Mouse (Mus musculus) cerebellum, adult (tissue): ENCODE data around the gene Pebp1.

ENCODE experiments used
- ATAC-seq: cut with Nextera tagmentation; 2 replicates; pipeline ENCODE4 v1.9.2; 2017; ENCODE audit warnings: mild to moderate bottlenecking, moderate library complexity, mixed read lengths; ENCODE audit not compliant: insufficient number of reproducible peaks, low FRiP score, low TSS enrichment

Gene Pebp1

GRCm38 (mm10) chr5:117289646-117290045 is 2.2 kb upstream of the Pebp1 start:
- ATAC-seq: no peak

GRCm38 (mm10) chr5:117286286-117286685 is 1.1 kb downstream of the Pebp1 start:
- ATAC-seq: no peak

- no peak for ATAC-seq
These were observed 2.2 kb downstream of the Pebp1 start for GRCm38 (mm10) chr5:117285266-117285665.

- ATAC-seq: no peak
These were observed 2.7 kb downstream of the Pebp1 start for GRCm38 (mm10) chr5:117284682-117285081.

GRCm38 (mm10) chr5:117284029-117284428 is 3.4 kb downstream of the Pebp1 start:
- ATAC-seq: no peak

GRCm38 (mm10) chr5:117282360-117282759 is 5.1 kb downstream of the Pebp1 start:
- no peak for ATAC-seq

GRCm38 (mm10) chr5:117281536-117281935 is 5.9 kb downstream of the Pebp1 start:
- no peak for ATAC-seq

- ATAC-seq: no peak
These were observed 7.8 kb downstream of the Pebp1 start for GRCm38 (mm10) chr5:117279669-117280050.

- no peak for ATAC-seq
These were observed 8.4 kb downstream of the Pebp1 start for GRCm38 (mm10) chr5:117278809-117279668.

GRCm38 (mm10) chr5:117277784-117278183 is 9.6 kb downstream of the Pebp1 start:
- no peak for ATAC-seq

GRCm38 (mm10) chr5:117274817-117275216 is 12.6 kb downstream of the Pebp1 start:
- no peak for ATAC-seq

- no peak for ATAC-seq
These were observed 15.5 kb downstream of the Pebp1 start for GRCm38 (mm10) chr5:117271945-117272344.

- no peak for ATAC-seq
These were observed 18.0 kb downstream of the Pebp1 start for GRCm38 (mm10) chr5:117269395-117269794.

- no peak for ATAC-seq
These were observed 18.7 kb downstream of the Pebp1 start for GRCm38 (mm10) chr5:117268749-117269148.

- ATAC-seq: no peak
These were observed 19.5 kb downstream of the Pebp1 start for GRCm38 (mm10) chr5:117267913-117268312.

- ATAC-seq: no peak
These were observed 22.7 kb downstream of the Pebp1 start for GRCm38 (mm10) chr5:117264701-117265100.

GRCm38 (mm10) chr5:117263566-117263965 is 23.9 kb downstream of the Pebp1 start:
- no peak for ATAC-seq

- ATAC-seq: no peak
These were observed 29.1 kb downstream of the Pebp1 start for GRCm38 (mm10) chr5:117258276-117258675.

- ATAC-seq: no peak
These were observed 35.7 kb downstream of the Pebp1 start for GRCm38 (mm10) chr5:117251763-117252162.

GRCm38 (mm10) chr5:117250796-117251195 is 36.6 kb downstream of the Pebp1 start:
- no peak for ATAC-seq

GRCm38 (mm10) chr5:117248351-117248750 is 39.1 kb downstream of the Pebp1 start:
- no peak for ATAC-seq

GRCm38 (mm10) chr5:117245170-117245569 is 42.3 kb downstream of the Pebp1 start:
- ATAC-seq: no peak
